Mouse (Mus musculus) lung, postnatal 25 days (tissue): ENCODE data around the gene 1700067P10Rik.

Experiments
- DNase-seq: peaks from one replicate; pipeline ENCODE4 v3.0.0; 2022; ENCODE audit warnings: low spot score

Gene 1700067P10Rik

DNA sequence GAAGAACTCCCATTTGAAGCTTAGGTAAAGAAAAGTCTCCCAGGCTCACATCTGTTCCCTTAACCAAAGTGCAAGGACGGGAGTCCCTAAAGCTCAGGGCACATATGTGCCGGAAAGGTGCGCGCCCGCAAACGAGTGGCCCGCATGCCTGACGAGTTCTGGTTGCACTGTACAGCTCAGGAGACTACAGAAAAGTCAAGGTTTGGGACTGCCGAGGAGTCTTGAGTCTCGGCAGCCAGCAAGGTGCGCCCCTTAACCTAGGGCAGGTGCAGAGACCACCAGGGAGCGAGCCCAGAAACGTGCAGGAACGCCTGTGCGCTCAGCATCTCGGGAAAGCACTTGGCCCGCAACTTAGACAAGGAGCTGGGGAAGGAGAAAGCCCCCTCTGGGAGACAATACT, 7.2 kb downstream of the 1700067P10Rik start:
- DNase-seq = no peak

DNA sequence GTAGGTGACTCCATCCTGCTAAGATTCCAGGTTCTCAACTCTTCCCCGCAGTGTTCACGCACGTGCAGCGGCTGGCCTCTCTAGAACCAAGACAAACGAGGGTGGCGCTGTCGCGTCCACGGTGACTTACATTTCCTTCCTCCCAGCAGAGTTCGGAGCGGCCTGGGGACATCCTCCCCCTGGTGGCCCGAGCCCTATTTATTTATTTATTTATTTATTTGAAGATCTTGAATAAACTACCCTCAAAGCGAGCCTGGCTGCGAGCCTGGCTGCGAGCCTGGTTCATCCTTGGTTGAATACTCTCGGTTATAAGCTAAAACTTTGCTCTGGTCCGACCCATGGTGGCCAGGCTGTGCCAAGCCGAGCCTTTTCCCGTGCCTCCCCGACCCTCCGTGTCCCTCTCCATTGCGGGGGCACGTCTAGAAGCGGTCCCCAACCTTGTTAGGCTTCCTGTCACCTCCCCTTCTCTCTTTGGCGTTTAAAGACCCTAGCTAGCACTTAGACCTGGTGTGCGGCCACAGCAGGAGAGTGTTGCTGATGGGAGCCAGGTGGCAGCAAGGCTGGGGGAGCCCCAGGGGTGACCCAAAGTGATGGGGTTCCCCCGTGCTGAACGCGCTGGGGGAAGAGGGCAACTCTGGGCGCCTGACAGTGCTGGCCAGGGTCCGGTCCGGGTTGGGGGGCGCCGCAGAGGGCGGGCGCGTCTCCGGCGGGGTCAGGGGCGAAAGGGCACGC, 8.1 kb downstream of the 1700067P10Rik start:
- peak; percentile 38 for DNase-seq

DNA sequence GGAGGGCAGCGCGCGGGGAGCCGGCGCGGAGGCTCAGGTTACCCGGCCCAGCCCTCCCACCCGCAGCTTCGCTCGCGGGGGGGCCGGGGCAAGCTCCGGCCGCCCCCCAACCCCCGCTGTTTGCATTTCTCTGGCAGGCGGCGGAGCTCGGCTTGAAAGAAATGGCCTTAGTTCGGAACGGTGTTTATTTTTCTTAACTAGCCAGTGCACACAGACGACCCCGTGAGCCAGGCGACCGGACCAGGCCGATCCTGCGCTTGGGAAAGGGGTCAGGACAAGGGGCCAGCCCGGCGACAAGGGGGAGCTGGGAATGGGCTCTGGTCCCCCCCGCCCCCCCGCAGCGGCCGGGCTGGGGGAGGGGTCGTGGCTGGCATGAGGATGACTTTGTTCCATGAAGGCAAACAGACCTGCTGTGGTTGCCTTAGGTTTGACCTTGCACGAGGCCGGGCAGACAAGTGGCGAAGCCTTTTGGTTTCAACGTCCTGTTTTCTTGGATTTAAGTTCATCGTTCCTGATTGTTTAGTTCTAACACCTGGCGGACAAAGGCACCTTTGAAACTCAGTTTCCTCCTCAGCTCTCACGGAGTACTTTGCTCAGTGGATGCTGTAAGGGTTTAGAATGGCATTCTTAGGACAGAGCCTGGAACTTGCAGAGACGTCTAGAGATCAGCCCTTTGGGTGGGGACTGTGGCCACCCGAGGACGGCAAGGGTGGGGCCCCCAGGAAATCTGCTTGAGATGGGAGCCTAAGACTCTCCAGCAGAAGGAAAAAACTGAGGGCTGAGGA, 8.8 kb downstream of the 1700067P10Rik start:
- DNase-seq = no peak

DNA sequence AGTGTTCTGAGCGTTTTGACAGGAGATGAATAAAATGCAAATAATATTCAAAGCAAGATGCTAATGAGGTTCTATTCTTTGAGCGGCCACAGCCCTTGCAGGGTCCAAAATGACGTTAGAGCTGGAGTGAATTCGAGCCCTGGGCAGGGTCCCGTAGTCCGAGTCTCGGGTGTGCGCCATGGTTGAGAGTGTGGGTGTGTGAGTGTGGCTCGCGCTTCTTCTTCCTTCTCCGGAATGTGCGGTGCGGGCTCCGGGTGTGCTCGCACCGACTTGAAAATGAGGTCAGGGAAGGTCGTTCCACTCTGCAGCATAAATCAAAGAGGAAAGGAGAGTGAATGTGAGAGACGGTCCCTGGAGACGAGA, 9.4 kb downstream of the 1700067P10Rik start:
- no peak for DNase-seq

DNA sequence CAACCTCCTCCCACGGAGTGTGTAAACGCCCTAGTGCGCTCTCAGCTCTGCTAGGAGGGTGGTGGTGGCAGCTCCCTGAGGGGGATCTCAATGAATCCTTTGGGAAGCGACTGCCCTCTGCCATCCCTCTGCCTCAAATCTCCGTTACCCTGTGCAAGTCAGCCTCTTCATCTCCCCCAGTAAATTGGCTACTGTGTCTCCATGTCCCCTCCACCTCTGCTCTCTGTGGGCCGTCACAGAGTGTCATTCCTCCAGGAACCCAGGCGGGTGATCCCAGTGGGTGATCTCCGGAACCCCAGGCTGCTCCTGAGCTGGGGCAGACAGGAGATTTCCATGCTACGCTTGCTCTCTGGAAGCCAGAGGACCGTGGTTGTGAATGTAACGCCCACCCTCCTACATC, 10.2 kb downstream of the 1700067P10Rik start:
- no peak for DNase-seq

DNA sequence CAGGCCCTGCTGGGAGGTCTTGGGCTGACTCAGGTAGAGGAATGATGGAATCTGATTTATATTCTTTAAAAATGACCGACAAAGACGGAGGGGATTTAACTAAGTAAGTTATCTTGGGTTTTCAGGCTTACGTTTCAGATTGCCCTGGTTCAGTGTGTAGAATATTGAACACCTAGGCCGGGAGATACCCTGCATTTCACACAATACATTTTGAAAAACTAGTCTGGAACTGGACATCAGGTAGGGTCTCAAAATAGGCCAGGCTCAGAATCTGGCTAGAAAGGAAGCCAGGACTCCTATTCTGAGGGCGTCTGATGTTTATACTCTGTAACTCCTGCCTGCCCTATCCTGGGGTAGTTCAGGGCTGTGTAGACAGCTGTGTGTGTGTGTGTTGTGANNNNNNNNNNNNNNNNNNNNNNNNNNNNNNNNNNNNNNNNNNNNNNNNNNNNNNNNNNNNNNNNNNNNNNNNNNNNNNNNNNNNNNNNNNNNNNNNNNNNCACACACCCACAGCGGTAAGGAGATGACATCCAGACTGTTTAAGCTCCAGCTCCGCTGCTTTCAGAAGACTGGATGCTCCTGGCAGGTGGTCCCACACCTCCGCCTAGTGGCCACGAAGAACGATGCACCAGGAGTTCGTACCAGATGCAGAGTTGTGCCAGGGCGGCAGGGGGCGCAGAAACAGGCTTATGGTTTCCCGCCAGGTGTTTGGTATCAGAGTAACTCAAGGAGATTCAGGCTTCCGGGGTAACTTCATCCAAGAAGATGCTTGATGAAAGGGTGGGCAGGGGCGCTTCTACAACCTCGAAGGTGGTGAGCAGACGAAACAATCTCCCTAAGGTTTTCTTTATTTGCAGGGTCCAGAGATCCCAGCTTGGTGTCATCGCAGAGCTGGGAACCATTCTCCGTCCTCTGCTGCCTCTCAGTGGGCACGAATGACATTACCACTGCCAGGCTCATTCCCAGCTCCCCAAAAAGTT, 11.6 kb downstream of the 1700067P10Rik start:
- peak; percentile 86 for DNase-seq

DNA sequence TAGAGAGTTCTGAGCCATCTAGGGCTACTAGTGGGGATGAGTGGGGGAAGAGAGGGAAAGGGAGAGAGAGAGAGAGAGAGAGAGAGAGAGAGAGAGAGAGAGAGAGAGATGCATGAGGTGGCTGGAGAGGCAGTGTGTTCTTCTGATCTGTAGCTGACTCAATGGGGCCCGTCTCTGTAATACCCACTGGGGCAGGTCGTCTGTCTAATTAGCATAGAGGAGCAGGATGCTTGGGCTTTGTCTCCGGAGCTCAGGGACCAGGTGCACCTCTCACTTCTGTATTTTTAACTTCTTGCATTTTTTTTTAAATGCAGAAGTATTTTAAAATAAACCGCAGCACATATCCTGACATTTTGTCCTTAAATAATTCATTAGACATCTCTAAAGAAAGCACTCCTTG, 18.2 kb downstream of the 1700067P10Rik start:
- DNase-seq = no peak

DNA sequence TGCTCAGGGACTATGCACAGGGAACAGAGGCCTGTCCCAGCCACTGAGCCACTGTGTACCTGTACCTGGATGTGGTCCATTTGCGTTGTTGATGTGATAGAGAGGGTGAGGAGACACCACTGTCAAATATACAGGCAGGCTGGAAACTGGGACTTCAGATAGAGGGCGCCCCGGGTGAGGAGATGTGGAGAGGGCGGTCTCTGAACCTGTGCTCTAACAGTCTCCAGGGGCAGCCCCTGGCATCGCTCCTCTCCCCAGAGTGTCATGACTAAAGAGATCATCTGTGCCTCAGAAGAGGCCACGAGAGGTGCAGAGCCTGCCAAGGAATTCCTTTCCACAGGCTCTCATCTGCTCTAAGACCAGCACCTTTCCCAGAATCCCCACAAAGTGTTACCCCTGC, 18.7 kb downstream of the 1700067P10Rik start:
- no peak for DNase-seq

DNA sequence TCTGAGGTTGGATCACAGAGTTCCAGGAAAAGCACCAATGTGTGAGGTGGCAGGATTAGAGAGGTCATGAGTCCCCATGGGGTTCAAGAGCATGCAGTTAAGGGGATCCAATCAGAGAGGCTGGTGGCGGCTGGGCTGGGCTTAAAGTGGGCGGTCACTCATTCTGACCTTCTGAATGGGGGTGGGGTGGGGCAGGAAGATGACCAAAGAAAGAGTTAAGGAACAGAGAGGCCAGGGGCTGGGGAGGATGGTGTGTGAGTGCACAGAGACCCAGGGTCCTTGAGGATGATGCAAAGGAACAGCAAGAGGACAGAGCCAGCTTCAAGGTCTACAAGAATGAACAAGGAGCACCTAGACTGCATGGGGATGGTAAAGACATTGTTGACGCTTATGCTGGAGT, 19.4 kb downstream of the 1700067P10Rik start:
- no peak for DNase-seq

DNA sequence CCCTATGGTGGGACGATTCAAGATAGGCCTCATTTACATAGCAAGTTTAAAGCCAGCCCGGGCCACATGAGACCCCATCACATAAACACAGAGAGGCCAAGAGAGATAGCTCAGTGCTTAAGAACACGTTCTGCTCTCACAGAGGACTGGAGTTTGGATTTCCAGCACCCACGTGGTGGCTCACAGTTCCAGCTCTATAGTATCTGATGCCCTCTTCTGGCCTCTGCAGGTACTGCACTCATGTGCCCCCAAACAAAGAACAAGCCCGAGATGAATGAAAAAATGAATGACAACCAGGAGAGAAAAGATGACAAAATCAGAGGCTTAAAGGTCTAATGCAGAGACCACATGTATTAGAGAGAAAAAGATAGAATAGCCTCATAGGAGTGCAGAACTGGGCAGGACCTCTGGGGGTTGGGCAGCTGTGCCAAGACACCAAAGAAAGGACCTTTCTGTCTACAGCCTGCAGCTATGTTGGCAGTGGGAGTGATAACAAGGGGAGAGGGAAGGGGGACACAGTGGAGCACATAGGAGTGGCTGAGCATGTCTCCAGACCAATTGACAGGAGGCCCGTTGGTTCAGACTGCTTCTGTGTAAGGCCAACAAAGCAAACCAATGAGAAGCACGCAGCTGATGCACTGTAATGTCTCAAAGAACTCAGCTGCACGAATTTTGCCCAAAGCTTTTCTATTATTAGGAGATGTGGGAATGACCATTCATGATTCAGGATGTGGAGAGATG, 21.6 kb downstream of the 1700067P10Rik start:
- DNase-seq = peak; percentile 24

DNA sequence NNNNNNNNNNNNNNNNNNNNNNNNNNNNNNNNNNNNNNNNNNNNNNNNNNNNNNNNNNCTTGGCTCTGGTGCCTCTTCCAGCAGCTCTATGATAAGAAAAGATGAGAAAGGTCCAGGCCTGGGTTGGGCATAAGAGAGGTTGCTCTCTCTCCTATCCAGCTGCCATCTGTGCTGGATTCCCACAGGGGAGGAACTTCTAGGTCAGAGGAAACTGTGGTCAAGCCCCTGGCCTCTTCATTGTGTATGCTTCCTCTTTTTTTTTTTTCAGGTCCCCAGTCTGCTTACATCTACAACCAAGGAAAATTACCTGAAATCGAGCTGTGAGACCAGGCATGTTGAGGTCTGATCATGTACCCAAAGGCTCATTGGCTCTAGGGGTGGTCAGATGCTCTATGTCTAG, 29.5 kb downstream of the 1700067P10Rik start:
- no peak for DNase-seq

DNA sequence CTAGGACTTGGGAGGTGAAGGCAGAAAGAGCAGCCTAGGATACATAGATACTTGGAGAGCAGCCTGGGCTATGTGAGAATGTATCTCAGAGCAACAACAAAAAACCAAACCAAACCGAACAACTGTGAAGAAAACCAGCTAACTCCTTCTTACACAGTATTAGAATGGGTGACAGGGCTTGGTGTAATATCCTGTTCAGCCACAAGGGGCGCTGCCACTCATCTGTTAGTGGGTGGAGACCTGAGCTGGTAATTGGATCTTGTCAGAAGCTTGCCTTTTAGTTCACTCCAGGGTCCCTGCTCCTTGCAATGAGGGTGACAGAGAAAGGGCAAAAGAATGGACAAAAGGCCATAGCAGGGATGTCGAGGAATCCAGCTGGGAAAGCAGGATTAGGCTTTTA, 30.5 kb downstream of the 1700067P10Rik start:
- peak; percentile 72 for DNase-seq

DNA sequence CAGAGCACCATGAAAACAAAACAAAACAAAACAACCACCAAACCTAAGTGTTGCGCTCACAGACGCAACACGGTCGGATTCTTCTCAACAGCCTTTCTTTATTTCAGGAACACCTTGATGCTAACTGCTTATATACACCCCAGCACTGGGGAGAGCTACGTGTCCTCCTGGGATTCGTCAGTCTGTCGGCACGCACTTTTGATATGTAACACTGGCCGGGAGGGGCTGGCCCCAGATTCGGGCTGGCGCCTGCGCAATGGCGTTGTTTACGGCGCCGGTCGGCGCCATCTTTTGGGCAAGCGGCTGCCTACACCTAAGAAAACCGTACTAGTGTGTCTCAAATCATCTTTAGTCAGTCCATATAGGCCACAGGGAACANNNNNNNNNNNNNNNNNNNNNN, 31.3 kb downstream of the 1700067P10Rik start:
- no peak for DNase-seq

DNA sequence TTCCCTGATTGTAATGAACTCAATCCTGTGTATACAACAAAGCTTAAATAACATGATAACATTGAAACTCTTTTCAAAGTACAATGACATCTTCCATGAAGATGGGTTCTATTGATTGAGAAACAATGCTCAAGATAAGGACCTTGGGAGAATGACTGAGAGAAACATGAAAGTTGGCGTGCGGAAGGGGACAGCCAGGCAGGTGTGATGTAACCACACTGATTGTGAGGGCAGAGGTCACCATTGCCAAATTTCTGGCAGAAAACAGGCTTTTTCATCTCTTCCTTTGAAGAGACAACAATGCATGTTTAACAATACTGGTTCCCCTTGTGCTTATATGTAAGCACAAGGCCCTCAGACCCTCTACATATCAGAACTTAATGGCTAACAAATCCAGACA, 43.7 kb downstream of the 1700067P10Rik start:
- no peak for DNase-seq
